Mouse (Mus musculus): Measurements from ENCODE around the gene Wdr95. TPM values are rescaled to one million over a fixed set of nuclear protein-coding genes. Genes with fewer than 3 reads are reported as not detected.
"Not testable (repeated sequence)": the region's sequence is repeated elsewhere in the genome, so short reads cannot be mapped to it uniquely, and the experiment has no call there.

The Wdr95 gene
- total RNA-seq, 2 experiments from 2014 or later = not detected

DNA sequence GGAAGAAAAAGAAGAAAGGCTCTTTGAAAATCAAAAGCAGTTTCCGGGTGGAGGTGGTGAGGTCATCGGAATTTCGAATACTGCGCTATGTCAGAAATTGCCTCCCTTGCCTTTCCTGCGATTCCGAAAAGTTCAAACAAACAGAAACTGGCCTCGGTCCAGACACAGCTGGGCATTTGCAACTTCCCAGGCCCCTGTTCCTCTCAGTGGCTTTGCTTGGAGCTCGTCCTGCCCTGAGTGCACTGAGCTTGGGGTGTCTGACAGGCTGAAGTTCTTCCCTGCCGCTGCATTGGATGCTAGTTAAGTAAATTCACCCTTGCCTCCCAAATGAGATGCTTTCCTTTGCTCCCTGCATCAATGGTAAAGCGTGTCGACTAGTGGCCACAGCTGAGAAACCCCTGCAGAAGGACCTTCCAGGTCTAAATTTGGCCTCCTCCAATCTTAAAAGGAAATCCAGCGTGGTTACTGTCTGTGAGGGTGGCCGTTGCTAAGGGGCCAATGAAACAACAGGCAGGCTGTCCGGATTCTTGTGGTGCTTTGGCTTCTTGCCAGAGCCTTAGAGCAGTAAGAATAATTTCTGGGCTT, 14.3 kb upstream of the Wdr95 start:
- ATAC-seq (replicated peaks; ENCODE audit: poor library complexity, severe bottlenecking) = peak; percentile 30

DNA sequence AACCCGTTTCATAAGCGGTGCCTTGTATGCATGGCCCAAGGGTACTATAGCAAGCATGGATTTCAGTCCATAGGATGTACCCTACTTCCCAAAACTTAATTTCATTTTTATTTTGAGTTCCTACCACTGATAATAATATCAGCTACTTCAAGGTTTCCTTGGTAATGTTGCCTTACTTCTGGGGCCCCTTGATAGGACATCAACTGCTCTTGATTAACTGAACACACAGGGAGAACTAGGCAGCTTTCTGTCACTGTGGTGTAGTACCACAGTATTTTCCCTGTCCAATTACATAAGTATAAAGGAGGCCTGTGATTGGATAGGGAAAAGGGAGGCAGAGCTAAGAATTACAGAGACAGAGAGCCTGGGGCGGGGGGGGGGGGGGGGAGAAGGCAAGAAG, 13.6 kb upstream of the Wdr95 start:
- no peak for ATAC-seq (replicated peaks; ENCODE audit: poor library complexity, severe bottlenecking)

DNA sequence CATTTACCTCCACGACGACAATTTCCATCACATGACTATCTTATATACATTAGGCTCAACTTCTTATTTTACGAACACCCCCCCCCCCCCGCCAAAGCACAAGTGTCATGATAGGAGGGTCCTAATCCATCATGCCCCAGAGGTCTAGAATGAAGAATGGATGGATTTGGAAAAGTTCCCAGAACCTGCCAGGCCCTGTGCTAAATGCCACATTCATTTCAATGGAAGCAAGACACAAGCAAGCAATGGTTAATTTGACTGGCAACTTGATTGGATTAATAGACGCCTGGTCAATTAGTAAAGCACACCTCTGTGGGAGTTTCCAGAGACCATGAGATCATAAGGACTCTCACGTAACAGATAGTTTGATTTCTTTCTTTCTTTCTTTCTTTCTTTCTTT, 11.4 kb upstream of the Wdr95 start:
- ATAC-seq (replicated peaks; ENCODE audit: poor library complexity, severe bottlenecking) = no peak

DNA sequence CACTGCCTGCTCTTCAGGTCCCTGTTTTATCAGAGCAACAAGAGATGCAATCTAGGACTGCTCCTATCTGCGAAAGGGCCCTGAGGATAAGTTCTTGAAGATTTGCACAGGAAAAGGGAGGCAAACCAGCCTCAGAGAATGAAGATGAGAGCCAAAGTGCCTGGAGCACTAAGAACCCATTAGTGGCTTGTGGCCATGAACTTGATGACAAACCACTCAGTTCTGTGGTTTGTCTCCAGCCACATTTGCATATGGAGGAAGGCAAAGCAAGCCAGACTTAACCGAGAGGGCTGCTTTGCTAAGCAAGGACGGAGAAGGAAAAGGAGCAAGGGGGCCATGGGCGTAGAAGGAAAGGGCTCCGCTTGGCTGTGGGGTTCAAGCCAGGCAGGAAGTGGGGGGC, 7.7 kb upstream of the Wdr95 start:
- ATAC-seq (replicated peaks; ENCODE audit: poor library complexity, severe bottlenecking) = no peak; the same call in 1 of the 2 replicates

DNA sequence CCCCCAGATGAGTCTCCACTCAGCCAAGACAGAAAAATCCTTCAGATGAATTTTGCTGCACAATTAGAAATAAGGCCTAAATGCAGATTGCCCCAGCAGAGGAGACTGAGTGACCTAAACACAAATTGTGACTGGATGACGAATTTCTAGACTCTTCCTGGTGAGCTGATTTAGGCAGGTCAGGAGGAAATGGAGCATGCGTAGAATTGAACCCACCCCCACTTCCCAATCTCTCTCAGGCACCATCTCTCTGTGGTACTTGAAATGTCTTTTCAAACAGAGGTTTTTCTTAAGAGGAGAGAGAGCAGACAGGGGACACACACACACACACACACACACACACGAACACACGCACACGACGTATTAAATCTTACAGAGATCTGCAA, 4.6 kb upstream of the Wdr95 start:
- no peak for ATAC-seq (replicated peaks; ENCODE audit: poor library complexity, severe bottlenecking)

DNA sequence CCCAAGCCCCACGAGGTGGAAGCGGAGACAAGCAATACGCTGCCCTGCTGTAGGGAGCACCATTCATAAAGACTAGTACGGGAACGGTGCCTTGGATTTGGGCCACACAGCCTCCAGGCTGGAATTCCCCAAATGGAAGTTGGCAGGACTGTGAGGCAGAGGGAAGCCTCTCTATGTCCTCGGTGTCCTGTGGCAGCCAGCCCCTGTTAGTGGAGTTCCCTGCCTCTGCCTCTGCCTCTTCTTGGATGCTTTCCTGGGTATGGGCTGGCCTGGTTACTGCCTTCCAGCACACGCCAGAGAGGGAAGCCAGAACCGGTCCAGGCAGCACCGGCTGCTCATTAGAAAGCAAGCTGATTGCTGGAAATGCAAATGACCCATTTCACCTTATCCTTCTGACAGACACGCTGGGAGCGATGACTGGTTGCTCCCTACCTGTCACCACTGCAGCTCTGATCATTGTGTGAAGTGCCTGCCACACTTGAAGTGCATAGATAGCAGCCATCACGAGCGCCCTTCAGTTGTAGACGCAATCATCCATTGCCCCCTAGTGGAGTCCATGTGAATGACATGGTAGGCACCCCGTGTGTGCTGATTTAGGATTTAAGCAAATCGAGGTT, 4.1 kb upstream of the Wdr95 start:
- peak; percentile 76 for ATAC-seq (replicated peaks; ENCODE audit: poor library complexity, severe bottlenecking)

DNA sequence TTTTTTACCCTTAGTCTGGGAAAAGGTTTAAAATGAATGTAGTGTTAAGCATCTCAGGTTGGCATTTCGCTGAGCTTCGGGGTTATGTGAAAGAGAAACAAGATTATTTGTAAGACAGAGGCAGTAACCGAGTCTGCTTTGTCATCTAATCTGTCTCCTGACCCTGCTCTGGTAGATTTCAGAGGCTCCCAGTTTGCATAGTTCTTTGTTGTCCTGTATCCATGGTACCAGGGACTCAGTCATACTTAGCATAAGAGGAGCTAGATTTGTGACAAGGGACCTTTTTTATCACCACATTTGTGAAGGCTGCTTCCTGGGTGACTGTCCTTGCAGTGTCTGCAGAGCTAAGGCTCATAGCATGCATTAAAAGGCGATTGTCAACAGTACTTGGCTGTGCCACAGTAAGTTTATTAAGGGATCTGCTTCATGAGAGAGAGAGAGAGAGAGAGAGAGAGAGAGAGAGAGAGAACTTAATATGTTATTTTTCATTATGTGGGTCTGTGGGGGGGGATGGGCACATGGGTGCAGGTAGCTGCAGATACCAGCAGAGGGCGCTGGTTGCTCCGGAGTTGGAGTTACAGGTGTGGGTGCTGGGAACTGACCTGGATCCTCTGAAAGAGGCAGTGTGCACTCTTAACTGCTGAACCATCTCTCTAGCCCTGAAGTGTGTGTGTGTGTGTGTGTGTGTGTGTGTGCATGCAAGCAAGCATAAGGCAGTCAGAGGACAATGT, 3.3 kb upstream of the Wdr95 start:
- ATAC-seq (replicated peaks; ENCODE audit: poor library complexity, severe bottlenecking) = no peak

DNA sequence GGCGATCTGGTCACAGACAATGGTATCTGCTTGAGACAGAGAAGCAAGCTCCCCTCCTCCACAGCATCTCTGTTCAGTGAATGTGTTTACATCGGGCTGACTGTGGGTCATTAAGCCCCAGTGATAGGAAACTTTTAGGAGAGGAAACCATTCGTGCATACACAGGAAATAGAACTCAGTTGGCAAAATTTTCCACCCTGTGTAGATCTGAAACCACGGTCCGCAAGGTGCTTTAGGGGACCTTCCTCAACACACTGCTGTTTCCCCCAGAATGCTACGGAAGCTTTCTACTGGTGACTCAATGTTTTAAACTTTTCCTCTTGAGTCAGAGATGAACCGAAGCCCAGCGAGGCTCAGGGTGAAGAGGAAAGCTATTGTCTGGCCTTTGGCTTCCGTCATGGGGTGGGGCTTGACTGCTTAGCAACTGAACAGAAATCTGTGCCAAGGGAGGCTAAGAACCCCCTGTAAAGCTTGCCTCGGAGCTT, 2.0 kb upstream of the Wdr95 start:
- ATAC-seq (replicated peaks; ENCODE audit: poor library complexity, severe bottlenecking) = peak; percentile 63

DNA sequence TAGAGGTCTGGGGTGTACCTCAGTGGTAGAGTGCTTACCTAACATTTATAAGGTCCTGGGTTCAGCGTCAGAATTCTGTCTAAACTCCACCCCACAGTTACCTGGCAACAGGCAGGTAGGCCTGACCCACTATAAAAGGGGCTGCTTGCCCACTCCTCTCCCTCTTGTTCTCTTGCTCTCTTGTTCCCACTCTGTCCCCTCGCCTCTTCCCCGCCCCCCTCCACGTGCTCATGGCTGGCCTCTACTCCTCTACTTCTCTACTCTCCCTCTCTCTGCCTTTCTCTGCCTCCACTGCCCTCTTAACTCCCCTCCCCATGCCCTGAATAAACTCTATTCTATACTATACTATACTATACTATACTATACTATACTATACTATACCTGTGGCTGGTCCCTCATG, 1.2 kb upstream of the Wdr95 start:
- not testable (repeated sequence) for ATAC-seq (replicated peaks; ENCODE audit: poor library complexity, severe bottlenecking)

DNA sequence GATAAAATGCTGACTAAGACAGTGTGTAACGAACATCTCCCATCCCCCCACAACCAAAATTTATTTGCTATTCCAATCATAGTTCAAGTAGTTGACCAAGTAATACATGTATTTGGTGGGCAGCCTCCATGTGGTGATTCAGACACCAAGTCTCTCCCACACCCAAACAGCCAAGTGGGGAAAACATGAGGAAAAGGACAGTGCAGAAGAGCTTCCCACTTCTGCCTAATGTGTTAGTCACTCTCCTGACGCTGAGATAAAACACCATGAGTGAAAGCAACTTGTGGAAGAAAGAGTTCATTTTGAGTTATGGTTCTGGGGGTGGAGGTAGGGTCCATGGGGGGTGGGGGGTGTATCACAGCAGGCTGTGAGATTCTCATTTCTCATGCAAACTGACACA, 5.4 kb downstream of the Wdr95 start:
- ATAC-seq (replicated peaks; ENCODE audit: poor library complexity, severe bottlenecking) = no peak

DNA sequence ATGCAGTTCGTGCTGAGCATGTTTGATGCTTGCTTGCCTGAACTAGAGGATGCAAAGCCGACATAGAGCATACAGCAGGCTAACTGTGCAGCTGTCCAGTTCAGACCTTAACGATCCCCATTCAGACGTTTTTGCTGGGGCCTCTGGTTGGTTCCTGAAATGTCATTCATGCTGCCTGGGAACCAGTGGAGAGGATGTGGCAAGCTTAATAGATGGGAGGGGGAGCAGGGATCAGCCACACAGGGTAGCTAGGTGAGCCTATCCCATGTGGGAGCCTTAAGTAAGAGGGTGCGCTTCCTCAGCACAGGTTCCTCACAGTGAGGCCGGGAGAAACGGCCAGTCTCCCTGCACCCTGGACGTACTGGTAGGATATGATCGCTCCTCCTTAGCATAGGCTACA, 7.5 kb downstream of the Wdr95 start:
- ATAC-seq (replicated peaks; ENCODE audit: poor library complexity, severe bottlenecking) = no peak

DNA sequence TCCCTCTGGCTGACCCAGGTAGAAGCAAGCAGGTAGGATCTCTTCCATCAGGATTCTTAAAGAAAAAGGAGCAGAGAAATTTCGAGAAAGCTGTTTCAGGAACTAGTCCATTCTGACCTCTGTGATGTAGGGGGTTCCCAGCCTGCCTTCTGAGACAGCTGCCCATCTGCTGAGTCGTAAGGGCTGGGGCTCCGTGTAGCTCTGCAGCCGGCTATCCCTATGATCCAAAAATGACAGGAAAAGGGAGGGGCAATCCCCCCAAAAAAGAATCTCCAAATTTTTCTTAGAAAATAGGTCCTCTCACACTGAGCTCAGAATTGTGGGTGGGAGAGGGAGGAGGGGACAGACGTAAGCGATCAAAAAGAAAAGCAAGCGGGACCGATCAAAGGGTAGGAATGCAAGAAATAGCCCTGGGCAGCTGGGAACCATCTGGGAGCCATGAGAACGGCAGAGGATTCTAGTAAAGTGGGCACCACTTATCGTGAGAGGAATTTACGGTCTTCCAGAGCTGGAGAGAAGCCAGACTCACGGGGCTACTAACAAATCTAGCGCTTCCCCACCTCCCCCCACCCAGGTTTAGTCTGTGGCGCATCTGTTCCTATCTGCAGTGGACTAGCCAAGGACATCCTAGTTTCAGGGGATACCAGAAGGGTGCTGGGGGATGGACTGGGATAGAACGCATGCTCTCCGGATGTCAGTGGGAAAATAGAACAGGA, 9.5 kb downstream of the Wdr95 start:
- no peak for ATAC-seq (replicated peaks; ENCODE audit: poor library complexity, severe bottlenecking)

DNA sequence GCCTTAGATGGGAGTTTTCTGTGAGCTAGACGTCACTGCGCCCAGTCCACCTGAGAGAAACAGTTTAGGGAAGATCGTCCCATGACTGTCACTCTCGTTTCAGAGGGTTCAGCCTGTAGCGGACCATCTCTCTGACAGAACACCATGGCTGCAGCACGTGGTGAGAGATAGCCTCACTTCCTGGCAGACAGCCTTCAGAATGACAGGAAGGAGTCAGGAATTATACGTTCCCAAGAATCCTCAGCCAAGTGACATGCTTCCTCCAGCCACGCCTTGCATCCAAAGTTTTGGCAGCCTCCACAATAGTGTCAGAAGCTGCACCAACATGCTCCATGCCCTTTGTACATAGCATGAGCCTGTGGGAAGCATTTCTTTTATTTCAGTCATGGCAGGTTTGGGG, 10.1 kb downstream of the Wdr95 start:
- no peak for ATAC-seq (replicated peaks; ENCODE audit: poor library complexity, severe bottlenecking)

DNA sequence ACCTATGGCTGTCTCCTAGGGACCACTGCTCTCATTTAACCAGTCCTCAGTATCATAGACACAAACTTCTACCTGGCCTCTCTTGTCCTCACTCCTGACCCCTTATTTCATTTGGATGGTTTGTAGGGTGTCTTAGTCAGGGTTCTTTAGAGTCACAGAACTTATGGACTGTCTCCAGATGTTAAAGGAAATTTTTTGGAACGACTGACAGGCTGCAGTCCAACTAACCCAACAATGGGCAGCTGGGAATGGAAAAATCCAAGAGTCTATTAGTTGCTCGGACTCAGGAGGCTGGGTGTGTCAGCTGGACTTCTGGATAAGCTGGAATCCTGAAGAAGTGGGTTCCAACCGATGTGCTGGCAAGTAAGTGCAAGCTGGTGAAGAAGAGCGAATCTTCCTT, 10.6 kb downstream of the Wdr95 start:
- no peak for ATAC-seq (replicated peaks; ENCODE audit: poor library complexity, severe bottlenecking)

DNA sequence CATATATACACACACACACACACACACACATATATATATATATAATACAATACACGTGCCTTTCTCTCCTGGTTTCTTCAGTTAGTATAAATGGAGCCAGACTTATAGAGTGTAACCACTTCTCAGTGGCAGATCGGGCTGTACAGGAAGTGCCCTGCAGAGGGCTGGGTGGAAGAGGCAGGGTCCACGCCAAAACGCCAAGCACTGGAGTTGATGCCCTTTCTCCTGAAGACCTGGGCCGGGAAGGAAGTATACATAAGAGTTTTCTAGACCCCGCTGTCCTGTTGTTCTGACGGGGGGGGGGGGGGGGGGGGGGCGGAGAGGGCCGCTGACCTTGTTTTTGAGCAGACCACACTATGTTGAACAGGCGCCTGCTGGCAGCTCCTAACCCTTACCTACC, 22.7 kb downstream of the Wdr95 start:
- 0 out of 2 replicates have a peak, but pooled peaks have one; percentile 48 for ATAC-seq (replicated peaks; ENCODE audit: poor library complexity, severe bottlenecking)

DNA sequence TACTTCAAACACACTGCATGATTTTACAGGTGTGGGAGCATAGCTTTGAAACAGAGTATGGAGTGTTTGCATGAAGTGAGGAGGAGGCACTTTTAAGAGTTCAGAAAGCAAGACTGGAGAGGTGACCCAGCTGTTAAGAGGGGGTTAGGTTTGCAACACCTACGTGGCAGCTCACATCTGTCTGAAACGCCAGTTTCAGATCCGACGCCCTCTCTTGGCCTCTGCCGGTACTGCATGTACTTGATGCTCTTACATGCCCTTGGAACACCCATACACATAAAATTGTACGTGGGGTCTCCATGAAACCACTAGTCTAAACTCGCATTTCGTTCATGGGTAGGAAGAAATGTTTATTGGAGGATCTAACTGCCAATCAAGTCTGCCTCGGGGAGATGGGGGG, 24.3 kb downstream of the Wdr95 start:
- 0 out of 2 replicates have a peak, but pooled peaks have one; percentile 27 for ATAC-seq (replicated peaks; ENCODE audit: poor library complexity, severe bottlenecking)

DNA sequence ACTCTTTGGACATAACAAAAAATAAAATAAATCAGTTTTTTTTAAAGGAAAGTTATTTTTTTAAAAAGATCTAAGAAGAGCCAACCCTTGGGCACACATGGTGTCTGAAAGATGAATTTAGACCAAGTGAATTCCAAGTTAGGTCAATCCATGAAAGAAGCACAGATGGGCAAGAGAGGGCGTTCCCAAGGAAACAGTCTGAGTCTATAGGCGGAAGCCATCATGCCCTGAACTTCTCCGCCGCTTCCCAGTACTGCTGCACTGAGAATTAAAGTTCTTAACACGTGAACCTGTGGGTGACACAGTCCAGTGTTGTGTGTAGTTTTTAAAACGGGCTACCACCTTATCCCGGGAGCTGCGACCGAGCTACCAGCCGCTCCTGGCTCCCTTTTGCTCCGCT, 24.9 kb downstream of the Wdr95 start:
- ATAC-seq (replicated peaks; ENCODE audit: poor library complexity, severe bottlenecking) = no peak

DNA sequence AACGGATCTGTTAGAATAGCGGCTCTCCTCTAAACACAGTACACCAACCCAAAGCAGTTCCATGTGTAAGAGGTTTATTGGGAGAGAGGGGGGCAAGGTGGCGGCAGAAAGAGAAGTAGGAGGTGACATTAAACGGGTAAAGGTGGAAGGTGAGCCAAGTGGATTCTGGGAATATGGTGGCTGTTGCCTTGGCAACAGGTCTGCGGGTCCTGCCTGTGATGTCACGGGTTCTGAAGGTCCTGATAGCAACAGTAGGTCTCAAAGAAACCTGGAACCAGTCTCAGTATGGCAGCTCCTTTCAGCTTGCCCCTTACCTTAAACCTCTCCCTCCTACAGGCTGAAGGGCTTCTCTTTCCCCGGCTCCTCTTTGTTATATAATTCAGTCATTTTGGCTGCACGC, 25.9 kb downstream of the Wdr95 start:
- no peak for ATAC-seq (replicated peaks; ENCODE audit: poor library complexity, severe bottlenecking)

DNA sequence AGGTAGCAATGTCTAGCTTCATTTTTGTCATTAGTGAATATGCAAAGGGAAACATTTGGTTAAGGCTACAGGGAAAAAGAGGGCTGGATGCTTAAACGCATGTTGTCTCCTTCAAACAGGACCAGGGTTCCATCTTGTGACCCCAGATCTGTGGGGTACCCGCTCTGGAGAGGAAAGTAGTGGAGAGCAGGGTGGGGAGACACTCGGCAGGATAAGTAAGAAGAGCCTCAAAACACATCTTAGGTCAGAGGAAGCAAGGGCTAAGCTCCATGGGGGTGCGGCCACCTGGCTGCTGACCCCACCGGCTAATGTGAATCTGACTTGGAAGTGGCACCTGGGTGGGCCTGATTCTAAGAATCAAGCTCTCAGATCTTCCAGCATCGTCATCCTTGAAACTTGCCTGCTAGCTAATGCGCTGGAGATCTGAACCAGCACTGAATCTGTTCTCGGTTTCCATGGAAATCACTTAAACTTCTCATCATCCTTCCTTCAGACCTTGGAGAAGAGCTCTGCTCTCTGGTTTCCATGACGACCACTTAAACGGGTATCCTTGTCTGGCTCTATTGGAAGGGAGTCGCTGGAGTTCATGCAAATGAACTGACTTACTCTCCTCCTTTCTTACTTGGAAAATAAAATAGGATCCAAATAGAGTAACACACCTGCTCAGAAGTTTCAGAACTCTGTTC, 32.6 kb downstream of the Wdr95 start:
- ATAC-seq (replicated peaks; ENCODE audit: poor library complexity, severe bottlenecking) = no peak

DNA sequence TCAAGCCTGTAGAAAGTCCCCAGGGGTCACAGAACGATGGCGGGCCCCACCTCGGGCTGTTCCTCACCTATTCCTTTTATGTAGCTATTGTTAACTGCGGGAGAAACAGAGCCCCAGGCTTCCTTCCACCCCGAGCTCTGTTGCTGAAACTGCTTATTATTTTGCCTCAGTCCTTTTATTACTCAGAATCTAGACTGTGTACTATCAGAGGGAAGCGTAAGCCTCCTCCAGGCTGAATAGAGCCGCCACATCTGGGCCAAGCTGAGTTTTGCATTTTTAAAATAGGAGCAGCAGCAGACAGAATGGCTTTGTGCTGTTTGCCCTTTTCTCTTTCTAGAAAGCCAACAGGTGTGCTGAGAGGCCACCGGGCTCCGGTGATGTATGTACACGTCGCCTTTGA, 37.5 kb downstream of the Wdr95 start:
- no peak for ATAC-seq (replicated peaks; ENCODE audit: poor library complexity, severe bottlenecking)

DNA sequence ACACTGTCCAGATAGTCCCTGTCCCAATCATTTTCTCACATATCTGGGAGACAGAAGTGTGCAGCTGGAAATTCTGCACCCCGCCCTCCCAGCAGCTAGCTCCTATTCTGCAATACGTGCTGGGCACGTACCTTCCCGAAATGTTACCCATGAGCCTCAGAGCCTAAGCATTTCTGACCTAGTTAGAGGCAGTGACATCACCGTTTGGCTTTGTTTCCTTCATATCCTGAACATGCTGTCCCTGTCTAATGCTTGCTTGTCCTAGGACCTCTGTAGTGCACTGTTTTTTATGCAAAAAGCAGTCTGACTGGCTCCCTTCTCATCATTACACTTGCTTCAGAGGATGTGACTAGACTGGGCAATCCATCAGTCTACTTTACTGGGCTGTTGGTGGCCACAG, 38.5 kb downstream of the Wdr95 start:
- no peak for ATAC-seq (replicated peaks; ENCODE audit: poor library complexity, severe bottlenecking)
